Mouse (Mus musculus) small intestine, adult 2 months (tissue): ENCODE results near the gene Entpd2. TPM values are rescaled to one million over a fixed set of nuclear protein-coding genes. Genes with fewer than 3 reads are reported as not detected.

Source experiments
- H3K27ac ChIP-seq: fragments of 200-500 bp; 2 replicates; pipeline ENCODE4 v1.5.1; 2012; ENCODE audit warnings: low read depth, low read length, control low read depth, inconsistent platforms; ENCODE audit not compliant: insufficient read depth
- H3K27me3 ChIP-seq: fragments of 200-500 bp; 2 replicates; pipeline ENCODE4 v1.6.1; 2012; ENCODE audit warnings: mild to moderate bottlenecking, moderate library complexity, low read length, inconsistent platforms; ENCODE audit not compliant: control insufficient read depth, insufficient read depth
- H3K36me3 ChIP-seq: fragments of 200-500 bp; 2 replicates; pipeline ENCODE4 v1.6.1; 2012; ENCODE audit warnings: mild to moderate bottlenecking, low read length, control low read depth, inconsistent platforms; ENCODE audit not compliant: control insufficient read depth, insufficient read depth
- H3K4me1 ChIP-seq: fragments of 200-500 bp; 2 replicates; pipeline ENCODE4 v1.6.1; 2012; ENCODE audit warnings: low read length, inconsistent platforms, mixed read lengths; ENCODE audit not compliant: control insufficient read depth, insufficient read depth, insufficient read length
- H3K4me3 ChIP-seq: fragments of 200-500 bp; 2 replicates; pipeline ENCODE4 v1.5.1; 2012; ENCODE audit warnings: low read depth, mild to moderate bottlenecking, control low read depth, inconsistent platforms, low read length, moderate library complexity
- CTCF ChIP-seq: fragments of 200-500 bp; IDR thresholded peaks from 2 replicates; pipeline ENCODE4 v1.5.1; 2012; ENCODE audit warnings: low read depth, mild to moderate bottlenecking, control low read depth, inconsistent platforms, low read length, moderate library complexity, mixed read lengths; ENCODE audit not compliant: insufficient replicate concordance, insufficient read length; ENCODE audit errors: extremely low read depth
- POLR2A ChIP-seq: fragments of 200-500 bp; IDR thresholded peaks from 2 replicates; pipeline ENCODE4 v1.6.1; 2012; ENCODE audit warnings: low read depth, mild to moderate bottlenecking, control low read depth, inconsistent platforms, low read length, moderate library complexity
- WGBS: fragments of 180-500 bp; shearing (Covaris S2); methylation state at CpG from one replicate; pipeline ENCODE4 v1.1.7; 2018; 5-methylcytosine and 5-hydroxymethylcytosine counted together
- polyA plus RNA-seq: library from polyadenylated mRNA; depleted of rRNA; stranded (reverse); fragments of >200 nt; gene quantifications from 2 replicates; pipeline ENCODE4 v1.2.3, GENCODE M21; 2012; rRNA removed

The Entpd2 gene
- polyA plus RNA-seq, 1 experiment, result 50.7 TPM

DNA sequence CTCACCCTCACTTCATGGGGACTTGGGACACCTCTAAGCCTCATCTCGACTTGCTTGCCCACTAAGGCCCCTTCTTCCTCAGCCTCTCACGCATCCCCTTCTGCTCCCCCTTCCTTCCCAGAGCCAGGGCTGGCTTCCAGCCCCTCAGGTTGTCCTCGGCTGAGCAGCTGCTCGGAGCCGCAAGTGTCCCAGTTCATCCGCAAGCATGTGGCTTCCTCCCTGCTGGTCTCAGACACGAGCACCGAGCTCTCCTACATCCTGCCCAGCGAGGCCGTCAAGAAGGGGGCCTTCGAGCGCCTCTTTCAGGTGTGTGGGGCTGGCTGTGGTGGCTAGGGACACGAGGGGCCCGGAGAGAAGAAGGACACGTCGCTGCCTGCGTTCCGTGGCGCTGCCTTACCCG, 45.4 kb downstream of the Entpd2 start:
- peaks cover 6% of the 10 kb centered on the region for H3K4me1 ChIP-seq
- H3K27ac ChIP-seq, result no peak overlapping the region
- WGBS, result 89% methylated on average over 20 of the region's 20 CpGs
- no peak for TF ChIP-seq POLR2A
- TF ChIP-seq CTCF, result no peak
- no peaks in the 10 kb centered on the region for H3K27me3 ChIP-seq
- H3K36me3 ChIP-seq, result peaks cover 1% of the 10 kb centered on the region; the same call in 1 of the 2 replicates
- no peak overlapping the region for H3K4me3 ChIP-seq

DNA sequence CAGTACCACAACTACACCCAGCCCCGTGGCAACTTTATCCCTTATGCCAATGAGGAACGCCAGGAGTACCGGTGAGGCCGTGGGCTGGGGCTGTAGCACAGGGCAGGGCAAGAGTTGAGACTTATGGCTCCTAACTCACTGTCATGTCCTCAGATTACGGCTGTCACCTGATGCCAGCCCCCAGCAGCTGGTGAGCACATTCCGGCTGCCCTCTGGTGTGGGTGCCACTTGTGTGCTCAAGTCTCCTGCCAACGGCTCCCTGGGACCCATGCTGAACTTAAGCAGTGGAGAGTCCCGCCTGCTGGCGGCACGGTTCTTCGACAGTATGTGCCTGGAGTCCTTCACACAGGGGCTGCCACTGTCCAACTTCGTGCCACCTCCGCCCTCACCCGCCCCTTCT, 47.0 kb downstream of the Entpd2 start:
- no peaks in the 10 kb centered on the region for H3K27me3 ChIP-seq
- TF ChIP-seq CTCF, result no peak
- TF ChIP-seq POLR2A, result no peak
- peaks cover 2% of the 10 kb centered on the region; the same call in 1 of the 2 replicates for H3K36me3 ChIP-seq
- no peak overlapping the region for H3K27ac ChIP-seq
- WGBS, result 94% methylated on average over 14 of the region's 14 CpGs
- no peaks in the 10 kb centered on the region; the same call in 1 of the 2 replicates for H3K4me1 ChIP-seq
- no peak overlapping the region for H3K4me3 ChIP-seq

Other genes starting within 250 kb of the Entpd2 start
- 24.4 and 39.0 TPM in 2 replicates for gene Nrarp, start 215.1 kb upstream of the Entpd2 start, polyA plus RNA-seq
- gene Tor4a, start 199.0 kb upstream of the Entpd2 start, polyA plus RNA-seq, result 37.3 and 49.3 TPM in 2 replicates
- gene Nelfb, start 184.4 kb upstream of the Entpd2 start, polyA plus RNA-seq, result 21.8 and 37.2 TPM in 2 replicates
- not detected in 2 replicates for gene Stpg3, start 181.2 kb upstream of the Entpd2 start, polyA plus RNA-seq
- gene Fam166a, start 177.1 kb upstream of the Entpd2 start, polyA plus RNA-seq, result 0.10 TPM in 1 of 2 replicates, not detected in the other
- 481 and 881 TPM in 2 replicates for gene Tubb4b, start 171.2 kb upstream of the Entpd2 start, polyA plus RNA-seq
- 0.05 and 5.6 TPM in 2 replicates for gene Slc34a3, start 161.5 kb upstream of the Entpd2 start, polyA plus RNA-seq
- gene Rnf224, start 159.1 kb upstream of the Entpd2 start, polyA plus RNA-seq, result 0.10 TPM in 1 of 2 replicates, not detected in the other
- 7.3 and 145 TPM in 2 replicates for gene Rnf208, start 153.6 kb upstream of the Entpd2 start, polyA plus RNA-seq
- 1.7 and 10.7 TPM in 2 replicates for gene Cysrt1, start 153.4 kb upstream of the Entpd2 start, polyA plus RNA-seq
- gene AL732309.1, start 149.0 kb upstream of the Entpd2 start, polyA plus RNA-seq, result 15.3 and 45.8 TPM in 2 replicates
- gene Tmem203, start 140.4 kb upstream of the Entpd2 start, polyA plus RNA-seq, result 29.8 and 51.5 TPM in 2 replicates
- 183 and 436 TPM in 2 replicates for gene Tprn, start 133.3 kb upstream of the Entpd2 start, polyA plus RNA-seq
- 40.7 and 55.9 TPM in 2 replicates for gene Ssna1, start 123.4 kb upstream of the Entpd2 start, polyA plus RNA-seq
- 31.0 and 71.6 TPM in 2 replicates for gene Anapc2, start 123.4 kb upstream of the Entpd2 start, polyA plus RNA-seq
- gene Tmem210, start 107.7 kb upstream of the Entpd2 start, polyA plus RNA-seq, result not detected in 2 replicates
- gene Lrrc26, start 106.0 kb upstream of the Entpd2 start, polyA plus RNA-seq, result 49.7 and 138 TPM in 2 replicates
- gene Grin1, start 76.7 kb upstream of the Entpd2 start, polyA plus RNA-seq, result 0.34 and 0.63 TPM in 2 replicates
- 11.1 and 20.5 TPM in 2 replicates for gene Man1b1, start 63.5 kb upstream of the Entpd2 start, polyA plus RNA-seq
- 12.5 and 24.4 TPM in 2 replicates for gene Dpp7, start 39.5 kb upstream of the Entpd2 start, polyA plus RNA-seq
- 130 and 360 TPM in 2 replicates for gene Uap1l1, start 30.2 kb upstream of the Entpd2 start, polyA plus RNA-seq
- 15.4 and 28.8 TPM in 2 replicates for gene Sapcd2, start 23.6 kb upstream of the Entpd2 start, polyA plus RNA-seq
- gene Npdc1, start 3.5 kb downstream of the Entpd2 start, polyA plus RNA-seq, result 103 and 117 TPM in 2 replicates
- 0.68 and 0.76 TPM in 2 replicates for gene Fut7, start 27.4 kb downstream of the Entpd2 start, polyA plus RNA-seq
- 15.0 and 18.5 TPM in 2 replicates for gene Abca2, start 32.8 kb downstream of the Entpd2 start, polyA plus RNA-seq
- 0.38 and 12.0 TPM in 2 replicates for gene Clic3, start 61.0 kb downstream of the Entpd2 start, polyA plus RNA-seq
- gene Paxx, start 65.2 kb downstream of the Entpd2 start, polyA plus RNA-seq, result 48.6 and 62.7 TPM in 2 replicates
- 0.28 and 0.39 TPM in 2 replicates for gene Ptgds, start 74.2 kb downstream of the Entpd2 start, polyA plus RNA-seq
- not detected in 2 replicates for gene Lcn12, start 98.0 kb downstream of the Entpd2 start, polyA plus RNA-seq
- gene Fbxw5, start 104.9 kb downstream of the Entpd2 start, polyA plus RNA-seq, result 32.0 and 34.0 TPM in 2 replicates
- gene C8g, start 105.8 kb downstream of the Entpd2 start, polyA plus RNA-seq, result 2.1 and 2.2 TPM in 2 replicates
- gene Traf2, start 151.1 kb downstream of the Entpd2 start, polyA plus RNA-seq, result 8.2 and 13.7 TPM in 2 replicates
- 209 and 413 TPM in 2 replicates for gene Edf1, start 162.0 kb downstream of the Entpd2 start, polyA plus RNA-seq
- 0.52 and 1.1 TPM in 2 replicates for gene Mamdc4, start 179.0 kb downstream of the Entpd2 start, polyA plus RNA-seq
- 15.8 and 29.7 TPM in 2 replicates for gene Phpt1, start 179.3 kb downstream of the Entpd2 start, polyA plus RNA-seq
- gene Ajm1, start 185.9 kb downstream of the Entpd2 start, polyA plus RNA-seq, result 1.7 and 2.2 TPM in 2 replicates
- gene Rabl6, start 212.6 kb downstream of the Entpd2 start, polyA plus RNA-seq, result 35.3 and 47.6 TPM in 2 replicates
- gene Ccdc183, start 221.8 kb downstream of the Entpd2 start, polyA plus RNA-seq, result not detected in 2 replicates
- gene Tmem141, start 226.1 kb downstream of the Entpd2 start, polyA plus RNA-seq, result 10.0 and 11.7 TPM in 2 replicates
- gene Fcna, start 232.2 kb downstream of the Entpd2 start, polyA plus RNA-seq, result 0.65 and 1.4 TPM in 2 replicates